Mouse (Mus musculus): ENCODE measurements around the gene Nhlh2. TPM values are rescaled to one million over a fixed set of nuclear protein-coding genes. Genes with fewer than 3 reads are reported as not detected.

Gene Nhlh2
- total RNA-seq, 1 experiment from 2014 or later: not detected

GRCm38 (mm10) chr3:102025659-102026058 is 15.8 kb downstream of the Nhlh2 start:
- no peak for DNase-seq

- DNase-seq: no peak
Observed at GRCm38 (mm10) chr3:102027880-102028279, 18.0 kb downstream of the Nhlh2 start.

GRCm38 (mm10) chr3:102037806-102038205 is 27.9 kb downstream of the Nhlh2 start:
- DNase-seq: no peak

- DNase-seq: no peak
Observed at GRCm38 (mm10) chr3:102038608-102039007, 28.7 kb downstream of the Nhlh2 start.

- no peak for DNase-seq
Observed at GRCm38 (mm10) chr3:102041632-102042031, 31.8 kb downstream of the Nhlh2 start.

- peak; percentile 8 for DNase-seq
Observed at GRCm38 (mm10) chr3:102045071-102045470, 35.2 kb downstream of the Nhlh2 start.

- no peak for DNase-seq
Observed at GRCm38 (mm10) chr3:102047532-102047931, 37.7 kb downstream of the Nhlh2 start.

- no peak for DNase-seq
Observed at GRCm38 (mm10) chr3:102049207-102050104, 39.6 kb downstream of the Nhlh2 start.

GRCm38 (mm10) chr3:102052036-102052435 is 42.2 kb downstream of the Nhlh2 start:
- DNase-seq: no peak

GRCm38 (mm10) chr3:102053293-102053692 is 43.4 kb downstream of the Nhlh2 start:
- DNase-seq: no peak

GRCm38 (mm10) chr3:102055878-102056277 is 46.0 kb downstream of the Nhlh2 start:
- no peak for DNase-seq

GRCm38 (mm10) chr3:102060065-102060464 is 50.2 kb downstream of the Nhlh2 start:
- no peak for DNase-seq

- peak; percentile 65 for DNase-seq
Observed at GRCm38 (mm10) chr3:102061923-102062670, 52.2 kb downstream of the Nhlh2 start.

- no peak for DNase-seq
Observed at GRCm38 (mm10) chr3:102062671-102063010, 52.8 kb downstream of the Nhlh2 start.

- DNase-seq: no peak
Observed at GRCm38 (mm10) chr3:102063273-102064120, 53.6 kb downstream of the Nhlh2 start.

- DNase-seq: no peak
Observed at GRCm38 (mm10) chr3:102064566-102064965, 54.7 kb downstream of the Nhlh2 start.

Other genes starting within 250 kb of the Nhlh2 start
- gene Mab21l3, start 161.1 kb upstream of the Nhlh2 start, total RNA-seq (2021): 0.21 and 0.43 TPM in 2 replicates
- gene Slc22a15, start 85.6 kb upstream of the Nhlh2 start, total RNA-seq (2021): 14.3 and 17.7 TPM in 2 replicates
- 0.46 TPM in 1 of 2 replicates, not detected in the other for gene Casq2, start 76.3 kb downstream of the Nhlh2 start, total RNA-seq (2021)
- 29.7 and 38.9 TPM in 2 replicates for gene Vangl1, start 194.6 kb downstream of the Nhlh2 start, total RNA-seq (2021)

Data from adrenal gland, postnatal 25 days (tissue).